In the genomic region with DNA sequence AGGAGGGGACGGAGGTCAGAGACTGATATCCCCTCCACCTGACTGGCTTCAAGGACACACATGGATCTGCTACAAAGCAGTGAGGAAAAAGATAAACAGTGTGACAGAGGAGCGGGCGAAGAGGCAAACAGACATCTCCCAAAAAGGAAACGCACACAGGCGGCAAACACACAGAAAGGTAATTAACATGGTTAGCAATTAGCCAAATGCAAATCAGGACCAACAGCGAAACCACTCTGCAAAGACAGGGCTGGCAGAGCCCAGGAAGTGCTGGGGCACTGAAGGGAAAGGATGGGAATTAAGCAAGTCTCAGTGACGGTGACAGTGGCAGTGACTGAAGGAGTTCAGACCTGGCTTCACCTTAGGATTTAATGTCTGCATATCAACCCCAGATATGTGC, we compare ENCODE assay signal across 18 mouse cellular contexts.
A peak's percentile ranks its signal among the peaks of the same experiment; 100 is the strongest.
DNase-seq lines count a peak whose midpoint lies in the region; ATAC-seq and TF ChIP-seq lines count a peak whose summit lies in the region.
"Had no signal": no experiment of that assay in that cellular context is flagged by ENCODE, and none has a peak within 500 bp of the region (broad histone marks: within the 10 kb centered on the region; RNA-seq: fewer than 3 reads in every experiment).

No protein-coding gene starts in this region.

- DNase-seq in hindbrain, embryonic 10.5 days (ENCODE audit: low spot score) = no peak
- peak; percentile 49 for DNase-seq in brain, adult 2 months (ENCODE audit: low read depth, low spot score)
- peak; percentile 70 for DNase-seq in brain, embryonic 14.5 days (ENCODE audit: low read depth)
- DNase-seq in heart, adult 9 months (ENCODE audit: low spot score in 2 of 2) = no peak
- DNase-seq: adrenal gland, adult 8-10 months; cerebellum, adult 18-20 months; cerebellum, adult 9-11 months; cerebellum, postnatal 36 days; gastrocnemius, postnatal 10 days; heart, adult 18-20 months; heart, postnatal 14 days; kidney, adult 11 months had no signal

- no peak for TF ChIP-seq POLR2A in brain, embryonic 14.5 days (IDR thresholded peaks at IDR 0.05; ENCODE audit: borderline replicate concordance, extremely low read depth, insufficient read depth, insufficient read length, poor library complexity, severe bottlenecking)
- TF ChIP-seq POLR2A in olfactory bulb, adult 2 months (IDR thresholded peaks at IDR 0.05; ENCODE audit: insufficient read depth, low read depth, low read length) = no peak

- H3K27me3 ChIP-seq in hindbrain, embryonic 12.5 days = no peaks in the 10 kb centered on the region
- no peaks in the 10 kb centered on the region for H3K27me3 ChIP-seq in hindbrain, embryonic 10.5 days (ENCODE audit: insufficient read depth, poor library complexity, severe bottlenecking)
- H3K27me3 ChIP-seq: embryonic facial prominence, embryonic 13.5 days; heart, embryonic 15.5 days had no signal

- no peak overlapping the region for H3K4me3 ChIP-seq in hindbrain, embryonic 12.5 days
- no peak overlapping the region for H3K4me3 ChIP-seq in hindbrain, embryonic 10.5 days
- no peak overlapping the region for H3K4me3 ChIP-seq in olfactory bulb, adult 2 months (ENCODE audit: insufficient read depth, low read depth, low read length)
- H3K4me3 ChIP-seq: embryonic facial prominence, embryonic 13.5 days; heart, embryonic 15.5 days had no signal

- H3K9me3 ChIP-seq in hindbrain, embryonic 12.5 days (replicated peaks) = no peaks in the 10 kb centered on the region
- no peaks in the 10 kb centered on the region for H3K9me3 ChIP-seq in hindbrain, embryonic 10.5 days
- H3K9me3 ChIP-seq: embryonic facial prominence, embryonic 13.5 days; heart, embryonic 15.5 days had no signal

- WGBS in hindbrain, embryonic 12.5 days = 91% methylated on average over 7 of the region's 7 CpGs
- 94% methylated on average over 7 of the region's 7 CpGs for WGBS in hindbrain, embryonic 10.5 days
- WGBS in olfactory bulb, adult 2 months = 29% methylated on average over 7 of the region's 7 CpGs

- peak overlapping the region; percentile 23; the same call in 1 of the 2 replicates for H3K27ac ChIP-seq in hindbrain, embryonic 12.5 days
- no peak overlapping the region for H3K27ac ChIP-seq in hindbrain, embryonic 10.5 days
- peak overlapping the region; percentile 13; the same call in 1 of the 2 replicates for H3K27ac ChIP-seq in olfactory bulb, adult 2 months (ENCODE audit: insufficient read depth, low read depth, low read length)
- H3K27ac ChIP-seq: embryonic facial prominence, embryonic 13.5 days; heart, embryonic 15.5 days; hindbrain, postnatal 0 days had no signal

- no peak for TF ChIP-seq CTCF in brain, embryonic 14.5 days (IDR thresholded peaks at IDR 0.05; ENCODE audit: borderline replicate concordance, extremely low read depth, insufficient read depth, insufficient read length)
- TF ChIP-seq CTCF in olfactory bulb, adult 2 months (IDR thresholded peaks at IDR 0.05; ENCODE audit: insufficient read depth, low read depth, low read length) = no peak

- H3K4me1 ChIP-seq in hindbrain, embryonic 12.5 days = peaks cover 7% of the 10 kb centered on the region
- peaks cover 11% of the 10 kb centered on the region for H3K4me1 ChIP-seq in hindbrain, embryonic 10.5 days (replicated peaks)
- H3K4me1 ChIP-seq in olfactory bulb, adult 2 months (ENCODE audit: control insufficient read depth, insufficient read depth, low read length) = peaks cover 37% of the 10 kb centered on the region

- H3K9ac ChIP-seq in hindbrain, embryonic 12.5 days = no peak overlapping the region
- H3K9ac ChIP-seq: embryonic facial prominence, embryonic 13.5 days; heart, embryonic 15.5 days had no signal

- no peak for ATAC-seq in hindbrain, embryonic 12.5 days (ENCODE audit: low FRiP score)
- ATAC-seq: hindbrain, postnatal 0 days had no signal

- H3K36me3 ChIP-seq in hindbrain, embryonic 12.5 days = no peaks in the 10 kb centered on the region
- peaks cover 33% of the 10 kb centered on the region for H3K36me3 ChIP-seq in hindbrain, embryonic 10.5 days
- H3K36me3 ChIP-seq: heart, embryonic 15.5 days had no signal

- no peak overlapping the region for H3K4me2 ChIP-seq in hindbrain, embryonic 12.5 days (replicated peaks)
- H3K4me2 ChIP-seq: embryonic facial prominence, embryonic 13.5 days; heart, embryonic 11.5 days; heart, embryonic 15.5 days had no signal

Comparison
In these comparisons a context has a peak if more than half of its experiments do, and no peak if none do; other contexts are left out.
1. DNase-seq: peak in brain, adult 2 months (single experiment) and brain, embryonic 14.5 days (single experiment); none in hindbrain, embryonic 10.5 days (single experiment) and heart, adult 9 months (0 of 2).